Mouse (Mus musculus) liver, embryonic 12.5 days (tissue): ENCODE measurements at regions not wholly inside any gene's neighbourhood (a gene's known extent, or its start where the extent isn't known, plus 50 kb on each side); places are given as distances from the start of the nearest gene placed in this dataset.

ENCODE experiments used
- ATAC-seq: fragments of 200-750 bp; cut with Nextera tagmentation; 2 replicates; pipeline ENCODE4 v1.8.0; 2017; ENCODE audit warnings: moderate number of reproducible peaks, mild to moderate bottlenecking, moderate library complexity
- H3K27ac ChIP-seq: fragments of 300-500 bp; sonication (generic); 2 replicates; pipeline ENCODE4 v1.5.1; 2016; ENCODE audit warnings: mild to moderate bottlenecking
- H3K27me3 ChIP-seq: fragments of 300-500 bp; sonication (generic); replicated peaks from 2 replicates; pipeline ENCODE4 v1.6.1; 2016; ENCODE audit warnings: mild to moderate bottlenecking, moderate library complexity
- H3K36me3 ChIP-seq: fragments of 300-500 bp; sonication (generic); 2 replicates; pipeline ENCODE4 v1.6.1; 2016; ENCODE audit warnings: mild to moderate bottlenecking, moderate library complexity
- H3K4me1 ChIP-seq: fragments of 300-500 bp; sonication (generic); 2 replicates; pipeline ENCODE4 v1.6.1; 2016
- H3K4me2 ChIP-seq: fragments of 300-500 bp; sonication (generic); 2 replicates; pipeline ENCODE4 v1.6.1; 2016; ENCODE audit warnings: mild to moderate bottlenecking, moderate library complexity
- H3K4me3 ChIP-seq: fragments of 300-500 bp; sonication (generic); 2 replicates; pipeline ENCODE4 v1.5.1; 2016; ENCODE audit warnings: mild to moderate bottlenecking, moderate library complexity
- H3K9ac ChIP-seq: fragments of 300-500 bp; sonication (generic); 2 replicates; pipeline ENCODE4 v1.6.1; 2016; ENCODE audit warnings: mild to moderate bottlenecking, moderate library complexity
- H3K9me3 ChIP-seq: fragments of 300-500 bp; sonication (generic); replicated peaks from 2 replicates; pipeline ENCODE4 v1.6.1; 2016; ENCODE audit warnings: mild to moderate bottlenecking, moderate library complexity
- WGBS: fragments of 180-500 bp; shearing (Covaris S2); methylation state at CpG from one replicate; pipeline ENCODE4 v1.1.7; 2016; ENCODE audit not compliant: insufficient replicate concordance; 5-methylcytosine and 5-hydroxymethylcytosine counted together

DNA sequence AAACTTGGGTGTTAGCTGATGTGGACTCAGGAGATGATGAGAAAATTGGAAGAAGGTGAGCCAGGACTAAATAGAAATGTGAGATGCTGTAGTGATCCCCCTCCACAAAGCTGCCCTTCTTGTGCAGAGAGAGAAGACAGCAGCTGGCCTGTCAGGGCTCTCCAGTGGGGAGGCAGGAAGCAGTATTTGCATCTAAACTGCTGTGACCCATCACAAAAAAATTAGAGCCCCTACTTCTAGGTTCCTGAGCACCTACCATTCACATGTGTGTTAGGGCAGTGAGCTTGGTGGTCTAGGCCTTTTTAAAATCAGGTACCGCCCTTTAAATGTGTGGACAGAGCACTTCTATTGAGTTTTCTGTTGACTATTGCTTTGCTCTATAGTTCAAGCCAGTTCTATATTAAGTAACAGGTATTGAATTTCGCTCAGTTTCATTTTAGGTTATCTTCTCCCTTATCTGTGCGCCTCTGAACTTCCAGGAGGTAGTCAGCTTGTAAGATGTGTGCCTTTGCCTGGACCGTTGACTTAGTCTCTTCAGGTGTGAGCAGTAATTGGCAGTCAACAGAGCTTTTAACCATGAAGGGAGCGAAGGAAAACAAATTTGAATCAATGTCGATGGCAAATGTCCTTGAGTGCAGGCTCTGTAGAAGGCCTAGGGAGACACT is 174.1 kb upstream of the Map3k1 start:
- no peaks in the 10 kb centered on the region for H3K9me3 ChIP-seq
- no peak overlapping the region for H3K9ac ChIP-seq
- 65% methylated on average over 6 of the region's 6 CpGs for WGBS
- no peak overlapping the region for H3K4me2 ChIP-seq
- H3K27ac ChIP-seq: no peak overlapping the region
- no peak for ATAC-seq
- H3K4me1 ChIP-seq: peaks cover 41% of the 10 kb centered on the region
- peaks cover 17% of the 10 kb centered on the region; the same call in 1 of the 2 replicates for H3K27me3 ChIP-seq
- H3K4me3 ChIP-seq: no peak overlapping the region
- no peaks in the 10 kb centered on the region for H3K36me3 ChIP-seq

GRCm38 (mm10) chr13:111984081-111984574 is 175.3 kb upstream of the Map3k1 start:
- no peaks in the 10 kb centered on the region for H3K36me3 ChIP-seq
- no peak overlapping the region for H3K27ac ChIP-seq
- 54% methylated on average over 10 of the region's 10 CpGs for WGBS
- ATAC-seq: no peak; the same call in 1 of the 2 replicates
- H3K4me1 ChIP-seq: peaks cover 42% of the 10 kb centered on the region
- H3K9me3 ChIP-seq: no peaks in the 10 kb centered on the region
- H3K9ac ChIP-seq: no peak overlapping the region
- no peak overlapping the region for H3K4me3 ChIP-seq
- H3K27me3 ChIP-seq: peaks cover 15% of the 10 kb centered on the region
- H3K4me2 ChIP-seq: no peak overlapping the region

GRCm38 (mm10) chr13:111985406-111985805 is 176.6 kb upstream of the Map3k1 start:
- Histone ChIP-seq H3K27ac (no peak overlapping the region), H3K9me3 (no peaks in the 10 kb centered on the region), H3K36me3 (no peaks in the 10 kb centered on the region), H3K4me2 (no peak overlapping the region), H3K4me1 (peaks cover 32% of the 10 kb centered on the region), H3K4me3 (no peak overlapping the region), H3K9ac (no peak overlapping the region), H3K27me3 (peaks cover 28% of the 10 kb centered on the region)
- WGBS: 81% methylated on average over 5 of the region's 5 CpGs
- no peak for ATAC-seq

GRCm38 (mm10) chr13:111986681-111987080 is 177.9 kb upstream of the Map3k1 start:
- ATAC-seq: no peak; the same call in 1 of the 2 replicates
- peak overlapping the region; percentile 31 for H3K4me2 ChIP-seq
- no peak overlapping the region for H3K4me3 ChIP-seq
- peaks cover 32% of the 10 kb centered on the region for H3K4me1 ChIP-seq
- peak overlapping the region; percentile 58 for H3K27ac ChIP-seq
- H3K36me3 ChIP-seq: no peaks in the 10 kb centered on the region
- H3K27me3 ChIP-seq: peaks cover 40% of the 10 kb centered on the region
- no peak overlapping the region for H3K9ac ChIP-seq
- 69% methylated on average over 15 of the region's 15 CpGs for WGBS
- H3K9me3 ChIP-seq: no peaks in the 10 kb centered on the region

- Histone ChIP-seq H3K4me3 (no peak overlapping the region), H3K4me1 (peaks cover 32% of the 10 kb centered on the region), H3K9ac (no peak overlapping the region), H3K4me2 (peak overlapping the region; percentile 31; the same call in 1 of the 2 replicates), H3K36me3 (no peaks in the 10 kb centered on the region), H3K9me3 (no peaks in the 10 kb centered on the region), H3K27ac (peak overlapping the region; percentile 58; the same call in 1 of the 2 replicates), H3K27me3 (peaks cover 37% of the 10 kb centered on the region)
- ATAC-seq: peak; percentile 84
- WGBS: 57% methylated on average over 3 of the region's 3 CpGs
These were observed 178.6 kb upstream of the Map3k1 start for GRCm38 (mm10) chr13:111987420-111987819.

- Histone ChIP-seq H3K36me3 (no peaks in the 10 kb centered on the region), H3K9me3 (no peaks in the 10 kb centered on the region), H3K9ac (no peak overlapping the region), H3K4me2 (no peak overlapping the region), H3K27me3 (peaks cover 50% of the 10 kb centered on the region), H3K27ac (no peak overlapping the region), H3K4me1 (peaks cover 19% of the 10 kb centered on the region), H3K4me3 (no peak overlapping the region)
- 35% methylated on average over 11 of the region's 11 CpGs for WGBS
- no peak for ATAC-seq
These were observed 182.2 kb upstream of the Map3k1 start for GRCm38 (mm10) chr13:111990913-111991534.

DNA sequence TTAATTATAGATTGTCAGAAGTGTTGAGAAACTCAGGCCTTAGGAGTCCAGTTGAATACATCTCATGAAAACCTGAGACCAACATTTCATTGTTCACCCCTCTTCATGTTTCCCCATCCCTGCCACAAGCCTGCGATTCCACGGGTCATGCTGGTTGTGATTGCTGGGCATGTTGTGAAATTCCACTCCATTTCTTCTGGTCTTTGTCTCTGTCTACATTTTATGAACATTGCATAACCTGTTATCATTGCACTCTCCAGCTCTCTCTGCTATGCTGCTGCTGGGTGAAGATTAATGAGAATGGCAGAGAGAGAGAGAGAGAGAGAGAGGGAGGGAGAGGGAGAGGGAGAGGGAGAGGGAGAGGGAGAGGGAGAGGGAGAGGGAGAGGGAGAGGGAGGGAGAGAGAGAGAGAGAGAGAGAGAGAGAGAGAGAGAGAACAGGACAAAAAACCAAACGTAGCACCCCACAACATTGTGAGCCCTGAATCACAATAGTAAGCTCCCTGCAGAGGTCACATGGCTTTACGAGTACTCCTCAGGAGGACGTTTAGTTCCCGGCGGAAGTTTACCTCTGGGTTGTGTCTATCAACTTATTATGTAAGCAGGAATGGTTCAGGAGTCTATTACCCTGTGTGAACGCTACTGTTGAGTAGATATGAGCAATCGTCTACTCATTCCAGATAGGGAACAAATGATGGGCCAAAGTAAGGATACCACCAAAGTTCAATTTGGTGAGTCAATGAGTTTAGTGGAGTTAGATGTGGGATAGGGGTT is 183.5 kb upstream of the Map3k1 start:
- peaks cover 59% of the 10 kb centered on the region for H3K27me3 ChIP-seq
- H3K27ac ChIP-seq: no peak overlapping the region
- no peaks in the 10 kb centered on the region for H3K9me3 ChIP-seq
- ATAC-seq: no peak
- peaks cover 10% of the 10 kb centered on the region for H3K4me1 ChIP-seq
- H3K9ac ChIP-seq: no peak overlapping the region
- 72% methylated on average over 9 of the region's 9 CpGs for WGBS
- H3K36me3 ChIP-seq: no peaks in the 10 kb centered on the region
- no peak overlapping the region for H3K4me3 ChIP-seq
- no peak overlapping the region for H3K4me2 ChIP-seq

GRCm38 (mm10) chr13:111994862-111995490 is 186.2 kb upstream of the Map3k1 start:
- Histone ChIP-seq H3K36me3 (no peaks in the 10 kb centered on the region), H3K9ac (no peak overlapping the region), H3K27me3 (peaks cover 61% of the 10 kb centered on the region), H3K4me3 (no peak overlapping the region), H3K4me1 (no peaks in the 10 kb centered on the region), H3K27ac (no peak overlapping the region), H3K4me2 (no peak overlapping the region), H3K9me3 (no peaks in the 10 kb centered on the region)
- ATAC-seq: no peak
- WGBS: 66% methylated on average over 5 of the region's 5 CpGs

GRCm38 (mm10) chr13:111995716-111996115 is 186.9 kb upstream of the Map3k1 start:
- peaks cover 59% of the 10 kb centered on the region for H3K27me3 ChIP-seq
- no peak for ATAC-seq
- H3K9me3 ChIP-seq: no peaks in the 10 kb centered on the region
- H3K36me3 ChIP-seq: no peaks in the 10 kb centered on the region
- no peak overlapping the region for H3K4me2 ChIP-seq
- WGBS: 71% methylated on average over 6 of the region's 6 CpGs
- no peak overlapping the region for H3K9ac ChIP-seq
- H3K4me1 ChIP-seq: no peaks in the 10 kb centered on the region
- no peak overlapping the region for H3K4me3 ChIP-seq
- no peak overlapping the region for H3K27ac ChIP-seq

DNA sequence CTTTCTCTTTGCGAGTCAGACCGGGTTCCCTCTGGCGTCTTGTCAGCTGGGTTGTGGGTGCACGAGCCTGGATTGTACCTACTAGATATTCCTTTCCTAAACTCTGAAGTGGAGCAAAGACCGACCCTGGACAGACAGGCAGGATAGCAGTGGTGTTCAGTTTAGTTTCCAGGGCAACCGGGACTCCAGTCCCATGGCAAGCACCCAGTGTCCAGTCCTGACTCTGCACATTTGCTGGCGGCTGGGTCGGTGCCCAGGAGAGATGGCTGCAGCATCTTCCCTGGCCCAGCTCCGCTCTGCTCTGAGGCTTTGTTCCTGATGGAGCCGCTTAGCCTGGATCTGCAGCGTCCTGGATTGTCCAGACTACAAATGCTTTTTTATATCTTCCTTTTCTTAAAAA is 188.1 kb upstream of the Map3k1 start:
- 70% methylated on average over 11 of the region's 11 CpGs for WGBS
- Histone ChIP-seq H3K4me3 (no peak overlapping the region), H3K4me2 (no peak overlapping the region), H3K9me3 (no peaks in the 10 kb centered on the region), H3K9ac (no peak overlapping the region), H3K36me3 (no peaks in the 10 kb centered on the region), H3K27me3 (peaks cover 59% of the 10 kb centered on the region), H3K4me1 (peaks cover 11% of the 10 kb centered on the region; the same call in 1 of the 2 replicates), H3K27ac (no peak overlapping the region)
- no peak for ATAC-seq

GRCm38 (mm10) chr13:111997980-111998945 is 189.5 kb upstream of the Map3k1 start:
- WGBS: 78% methylated on average over 11 of the region's 11 CpGs
- Histone ChIP-seq H3K27ac (no peak overlapping the region), H3K9ac (no peak overlapping the region), H3K27me3 (peaks cover 58% of the 10 kb centered on the region), H3K4me1 (peaks cover 23% of the 10 kb centered on the region), H3K9me3 (no peaks in the 10 kb centered on the region), H3K4me2 (no peak overlapping the region), H3K36me3 (no peaks in the 10 kb centered on the region), H3K4me3 (no peak overlapping the region)
- no peak for ATAC-seq
